Mouse (Mus musculus): ENCODE data around the gene Rnaseh1. TPM values are rescaled to one million over a fixed set of nuclear protein-coding genes. Genes with fewer than 3 reads are reported as not detected.

Gene Rnaseh1
- polyA plus RNA-seq (2012; rRNA removed) = 12.5 and 12.6 TPM in 2 replicates

GRCm38 (mm10) chr12:28649141-28650110 lies at the start of gene Rnaseh1:
Gene Rnaseh1 (plus strand): TSS chr12:28649602.
- no peak for DNase-seq (ENCODE audit: low read depth)

- DNase-seq (ENCODE audit: low read depth) = no peak
Observed at GRCm38 (mm10) chr12:28602259-28602658, 47.1 kb upstream of the Rnaseh1 start.

- no peak for DNase-seq (ENCODE audit: low read depth)
Observed at GRCm38 (mm10) chr12:28603494-28603893, 45.9 kb upstream of the Rnaseh1 start.

- no peak for DNase-seq (ENCODE audit: low read depth)
Observed at GRCm38 (mm10) chr12:28607546-28608305, 41.7 kb upstream of the Rnaseh1 start.

GRCm38 (mm10) chr12:28612391-28612790 lies 37.0 kb upstream of the Rnaseh1 start:
- no peak for DNase-seq (ENCODE audit: low read depth)

- no peak for DNase-seq (ENCODE audit: low read depth)
Observed at GRCm38 (mm10) chr12:28614401-28614800, 35.0 kb upstream of the Rnaseh1 start.

- DNase-seq (ENCODE audit: low read depth) = no peak
Observed at GRCm38 (mm10) chr12:28617297-28617696, 32.1 kb upstream of the Rnaseh1 start.

- no peak for DNase-seq (ENCODE audit: low read depth)
Observed at GRCm38 (mm10) chr12:28621451-28622166, 27.8 kb upstream of the Rnaseh1 start.

- no peak for DNase-seq (ENCODE audit: low read depth)
Observed at GRCm38 (mm10) chr12:28622167-28622532, 27.3 kb upstream of the Rnaseh1 start.

GRCm38 (mm10) chr12:28622641-28623040 lies 26.8 kb upstream of the Rnaseh1 start:
- DNase-seq (ENCODE audit: low read depth) = no peak

- DNase-seq (ENCODE audit: low read depth) = no peak
Observed at GRCm38 (mm10) chr12:28623195-28623594, 26.2 kb upstream of the Rnaseh1 start, which contains the start of gene Colec11. Gene Colec11 (minus strand): TSS chr12:28623377.

GRCm38 (mm10) chr12:28624251-28624650 lies 25.2 kb upstream of the Rnaseh1 start:
- no peak for DNase-seq (ENCODE audit: low read depth)

GRCm38 (mm10) chr12:28625407-28625806 lies 24.0 kb upstream of the Rnaseh1 start:
- DNase-seq (ENCODE audit: low read depth) = no peak

GRCm38 (mm10) chr12:28627092-28627491 lies 22.3 kb upstream of the Rnaseh1 start:
- no peak for DNase-seq (ENCODE audit: low read depth)

GRCm38 (mm10) chr12:28628436-28628835 lies 21.0 kb upstream of the Rnaseh1 start:
- no peak for DNase-seq (ENCODE audit: low read depth)

GRCm38 (mm10) chr12:28635058-28635534 lies 14.3 kb upstream of the Rnaseh1 start:
- no peak for DNase-seq (ENCODE audit: low read depth)

- DNase-seq (ENCODE audit: low read depth) = peak; percentile 67
Observed at GRCm38 (mm10) chr12:28635535-28636476, 13.6 kb upstream of the Rnaseh1 start, which contains the start of gene Rps7. Gene Rps7 (minus strand): TSS chr12:28635953.

GRCm38 (mm10) chr12:28636543-28636942 lies 12.9 kb upstream of the Rnaseh1 start:
- DNase-seq (ENCODE audit: low read depth) = no peak

GRCm38 (mm10) chr12:28638778-28639177 lies 10.6 kb upstream of the Rnaseh1 start:
- DNase-seq (ENCODE audit: low read depth) = no peak

GRCm38 (mm10) chr12:28662628-28663027 lies 13.2 kb downstream of the Rnaseh1 start:
- no peak for DNase-seq (ENCODE audit: low read depth)
